Mouse (Mus musculus): Measurements from ENCODE around the gene Map3k13.
"Not testable (repeated sequence)": the region's sequence is repeated elsewhere in the genome, so short reads cannot be mapped to it uniquely, and the experiment has no call there.

Gene Map3k13

DNA sequence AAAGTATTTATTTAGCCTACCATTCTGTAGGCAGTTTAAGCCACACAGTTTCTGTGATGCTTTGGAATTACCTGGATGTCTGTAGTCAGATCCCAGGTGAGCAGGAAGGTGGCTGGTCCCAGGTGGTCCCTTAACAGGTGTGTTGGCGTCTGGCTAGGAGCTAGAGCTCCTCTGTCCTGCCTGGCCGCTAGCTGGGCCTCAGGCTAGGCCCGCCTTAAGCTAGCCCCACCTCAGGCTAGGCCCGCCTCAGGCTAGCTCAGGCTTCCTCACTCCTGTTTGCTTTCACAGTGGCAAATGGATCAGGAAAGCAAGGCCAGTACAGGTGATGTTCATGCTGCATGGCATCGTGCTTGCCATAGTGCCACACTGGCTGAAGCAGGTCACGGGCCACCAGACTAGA lies 112.8 kb downstream of the Map3k13 start:
- DNase-seq (ENCODE audit: low read depth, low spot score) = no peak

DNA sequence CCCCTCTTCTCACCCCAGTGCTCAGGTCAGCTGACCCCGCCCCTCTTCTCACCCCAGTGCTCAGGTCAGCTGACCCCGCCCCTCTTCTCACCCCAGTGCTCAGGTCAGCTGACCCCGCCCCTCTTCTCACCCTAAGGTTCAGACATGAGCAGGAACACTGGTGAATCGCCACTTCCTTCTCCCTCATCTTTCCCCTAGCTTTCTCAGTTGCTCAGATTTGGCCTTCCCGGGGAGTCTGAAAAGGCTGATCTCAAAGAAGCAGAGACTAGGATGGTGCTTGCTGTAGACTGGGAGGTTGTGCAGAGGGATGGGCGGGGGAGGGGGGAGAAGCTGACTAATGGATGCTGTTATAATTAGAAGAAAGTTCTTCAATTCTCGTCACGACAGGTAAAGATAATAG lies 114.8 kb downstream of the Map3k13 start:
- DNase-seq (ENCODE audit: low read depth, low spot score) = not testable (repeated sequence)

DNA sequence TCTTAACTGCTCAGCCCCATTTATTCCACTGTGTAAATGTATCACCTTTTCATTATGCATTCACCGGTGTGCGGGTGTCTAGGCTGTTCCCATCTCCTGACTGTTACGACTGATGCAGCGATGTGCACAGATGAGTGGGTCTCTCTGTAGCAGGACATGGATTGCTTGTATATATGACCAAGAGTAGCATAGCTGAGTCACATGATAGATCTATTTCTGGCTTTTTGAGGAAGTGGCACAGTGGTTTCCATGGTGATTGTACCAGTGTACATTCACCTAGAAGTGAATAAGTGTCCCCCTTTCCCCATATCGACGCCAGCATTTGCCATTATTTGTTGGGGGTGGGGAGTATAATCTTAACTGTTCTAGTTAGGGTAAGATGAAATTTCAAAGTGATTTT lies 119.2 kb downstream of the Map3k13 start:
- no peak for DNase-seq (ENCODE audit: low read depth, low spot score)

DNA sequence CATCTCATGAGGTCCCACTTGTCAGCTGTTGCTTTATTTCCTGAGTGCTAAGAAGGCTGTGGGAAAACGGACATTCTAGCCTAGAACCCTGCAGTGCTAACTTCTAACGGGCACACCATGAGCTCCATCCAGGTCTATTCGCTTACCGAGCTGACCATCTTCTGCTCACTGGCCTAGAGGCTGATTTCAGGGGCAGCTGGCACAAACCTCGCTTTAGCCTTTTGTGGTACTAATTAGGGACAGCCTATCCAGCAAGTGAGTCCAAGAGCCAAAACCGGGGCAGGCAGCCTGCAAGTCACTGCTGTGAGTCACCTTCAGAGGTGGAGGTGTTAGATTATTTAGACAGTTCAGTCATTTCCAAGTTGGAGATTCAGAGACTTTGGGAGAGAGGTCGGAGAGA lies 122.5 kb downstream of the Map3k13 start:
- no peak for DNase-seq (ENCODE audit: low read depth, low spot score)

- DNase-seq (ENCODE audit: low read depth, low spot score) = no peak
Observed at GRCm38 (mm10) chr16:21928471-21928870, 134.3 kb downstream of the Map3k13 start.

GRCm38 (mm10) chr16:21946761-21947715 lies 152.9 kb downstream of the Map3k13 start, which contains the start of gene Tmem41a:
Gene Tmem41a (minus strand): TSS chr16:21947552.
- DNase-seq (ENCODE audit: low read depth, low spot score) = peak; percentile 81

GRCm38 (mm10) chr16:21955591-21955990 lies 161.4 kb downstream of the Map3k13 start:
- no peak for DNase-seq (ENCODE audit: low read depth, low spot score)

GRCm38 (mm10) chr16:21965576-21965975 lies 171.4 kb downstream of the Map3k13 start:
- DNase-seq (ENCODE audit: low read depth, low spot score) = no peak

DNA sequence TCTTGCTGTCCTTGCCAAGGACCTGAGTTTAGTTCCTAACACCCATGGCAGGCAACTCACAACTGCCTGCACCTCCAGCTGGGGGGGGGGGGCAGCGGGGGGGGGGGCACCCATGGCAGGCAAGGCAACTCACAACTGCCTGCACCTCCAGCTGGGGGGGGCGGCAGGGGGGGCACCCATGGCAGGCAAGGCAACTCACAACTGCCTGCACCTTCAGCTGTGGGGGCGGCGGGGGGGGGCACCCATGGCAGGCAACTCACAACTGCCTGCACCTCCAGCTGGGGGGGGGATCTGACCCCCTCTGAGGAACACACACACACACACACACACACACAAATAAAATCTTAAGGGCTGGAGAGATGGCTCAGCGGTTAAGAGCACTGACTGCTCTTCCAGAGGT lies 175.7 kb downstream of the Map3k13 start:
- no peak for DNase-seq (ENCODE audit: low read depth, low spot score)

GRCm38 (mm10) chr16:21970536-21970935 lies 176.4 kb downstream of the Map3k13 start:
- no peak for DNase-seq (ENCODE audit: low read depth, low spot score)

- DNase-seq (ENCODE audit: low read depth, low spot score) = no peak
Observed at GRCm38 (mm10) chr16:21971446-21971845, 177.3 kb downstream of the Map3k13 start.

DNA sequence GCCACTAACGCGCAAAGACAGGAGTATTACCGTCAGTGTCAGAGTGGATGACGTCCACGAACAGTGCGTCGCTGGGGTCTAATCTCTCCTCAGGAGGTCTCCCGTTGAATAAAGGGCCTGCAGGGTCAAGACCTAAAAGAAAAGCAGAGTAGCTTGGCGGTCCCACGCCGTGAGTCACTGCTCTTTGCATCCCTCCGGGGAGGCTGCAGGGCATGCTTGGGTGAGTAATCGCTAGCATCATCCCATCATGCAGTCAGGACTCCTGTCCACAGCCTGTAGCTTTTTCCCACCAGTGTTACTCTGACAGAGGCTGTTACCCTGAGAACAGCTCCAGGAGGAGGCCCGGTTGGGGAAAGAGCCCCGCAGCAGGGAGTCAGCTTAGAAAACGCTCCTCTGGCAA lies 182.1 kb downstream of the Map3k13 start:
- DNase-seq (ENCODE audit: low read depth, low spot score) = no peak

- DNase-seq (ENCODE audit: low read depth, low spot score) = no peak
Observed at GRCm38 (mm10) chr16:21977347-21977746, 183.2 kb downstream of the Map3k13 start.
